Mouse (Mus musculus) forebrain, embryonic 10.5 days (tissue): Measurements from ENCODE around the gene Col4a6. TPM values are rescaled to one million over a fixed set of nuclear protein-coding genes. Genes with fewer than 3 reads are reported as not detected.

ENCODE experiments used
- DNase-seq: peaks from one replicate; pipeline ENCODE4 v3.0.0-alpha.2; 2017; ENCODE audit warnings: low spot score; ENCODE audit errors: extremely low spot score
- H3K27ac ChIP-seq: fragments of 300-500 bp; sonication (generic); 2 replicates; pipeline ENCODE4 v1.5.1; 2016; ENCODE audit warnings: mild to moderate bottlenecking
- H3K27me3 ChIP-seq: fragments of 300-500 bp; sonication (generic); 2 replicates; pipeline ENCODE4 v1.6.1; 2016; ENCODE audit warnings: mild to moderate bottlenecking; ENCODE audit not compliant: poor library complexity, severe bottlenecking
- H3K36me3 ChIP-seq: fragments of 300-500 bp; sonication (generic); replicated peaks from 2 replicates; pipeline ENCODE4 v1.6.1; 2016; ENCODE audit warnings: mild to moderate bottlenecking, moderate library complexity
- H3K4me1 ChIP-seq: fragments of 300-500 bp; sonication (generic); 2 replicates; pipeline ENCODE4 v1.6.1; 2016
- H3K4me3 ChIP-seq: fragments of 300-500 bp; sonication (generic); 2 replicates; pipeline ENCODE4 v1.5.1; 2016; ENCODE audit warnings: mild to moderate bottlenecking, moderate library complexity
- H3K9me3 ChIP-seq: fragments of 300-500 bp; sonication (generic); 2 replicates; pipeline ENCODE4 v1.6.1; 2016; ENCODE audit warnings: mild to moderate bottlenecking, moderate library complexity
- WGBS: fragments of 180-500 bp; shearing (Covaris S2); methylation state at CpG from one replicate; pipeline ENCODE4 v1.1.7; 2016; 5-methylcytosine and 5-hydroxymethylcytosine counted together
- polyA plus RNA-seq: library from polyadenylated mRNA; unstranded; fragments of >200 nt; fragmentation: Nextera tagmentation; extraction: Ambion mirVana; gene quantifications from 2 replicates; pipeline ENCODE4 v1.2.1, GENCODE M21; 2016

Col4a6 gene
- polyA plus RNA-seq, 1 experiment from 2014 or later: 2.4 TPM

- Histone ChIP-seq H3K27me3 (peaks cover 95% of the 10 kb centered on the region), H3K27ac (no peak overlapping the region), H3K36me3 (no peaks in the 10 kb centered on the region), H3K4me3 (no peak overlapping the region), H3K9me3 (no peaks in the 10 kb centered on the region), H3K4me1 (no peaks in the 10 kb centered on the region)
- DNase-seq: peak; percentile 16
- WGBS: 40% methylated on average over 5 of the region's 5 CpGs
These were observed 261.1 kb downstream of the Col4a6 start for GRCm38 (mm10) chrX:141212802-141213201.

- Histone ChIP-seq H3K36me3 (no peaks in the 10 kb centered on the region), H3K4me1 (no peaks in the 10 kb centered on the region), H3K27me3 (peaks cover 100% of the 10 kb centered on the region), H3K27ac (no peak overlapping the region), H3K4me3 (no peak overlapping the region), H3K9me3 (no peaks in the 10 kb centered on the region)
- 84% methylated on average over 3 of the region's 3 CpGs for WGBS
- no peak for DNase-seq
These were observed 274.9 kb downstream of the Col4a6 start for GRCm38 (mm10) chrX:141198993-141199392.

GRCm38 (mm10) chrX:141195036-141195435, 278.8 kb downstream of the Col4a6 start:
- H3K36me3 ChIP-seq: no peaks in the 10 kb centered on the region
- no peak for DNase-seq
- H3K27ac ChIP-seq: no peak overlapping the region
- H3K27me3 ChIP-seq: peaks cover 100% of the 10 kb centered on the region
- no peak overlapping the region for H3K4me3 ChIP-seq
- no peaks in the 10 kb centered on the region for H3K9me3 ChIP-seq
- peaks cover 20% of the 10 kb centered on the region for H3K4me1 ChIP-seq

- no peaks in the 10 kb centered on the region for H3K36me3 ChIP-seq
- 40% methylated on average over 7 of the region's 7 CpGs for WGBS
- no peak overlapping the region for H3K27ac ChIP-seq
- H3K4me1 ChIP-seq: no peaks in the 10 kb centered on the region
- H3K27me3 ChIP-seq: peaks cover 100% of the 10 kb centered on the region
- no peak overlapping the region for H3K4me3 ChIP-seq
- no peak for DNase-seq
- H3K9me3 ChIP-seq: no peaks in the 10 kb centered on the region
These were observed 298.5 kb downstream of the Col4a6 start for GRCm38 (mm10) chrX:141175353-141175752.

- DNase-seq: no peak
- 91% methylated on average over 4 of the region's 4 CpGs for WGBS
- Histone ChIP-seq H3K27me3 (peaks cover 90% of the 10 kb centered on the region), H3K36me3 (no peaks in the 10 kb centered on the region), H3K9me3 (no peaks in the 10 kb centered on the region), H3K4me1 (no peaks in the 10 kb centered on the region), H3K27ac (no peak overlapping the region), H3K4me3 (no peak overlapping the region)
These were observed 308.8 kb downstream of the Col4a6 start for GRCm38 (mm10) chrX:141165067-141165466.

GRCm38 (mm10) chrX:141160371-141160770, 313.5 kb downstream of the Col4a6 start:
- Histone ChIP-seq H3K27ac (no peak overlapping the region), H3K9me3 (no peaks in the 10 kb centered on the region), H3K36me3 (no peaks in the 10 kb centered on the region), H3K4me1 (no peaks in the 10 kb centered on the region), H3K27me3 (peaks cover 90% of the 10 kb centered on the region), H3K4me3 (no peak overlapping the region)
- no peak for DNase-seq
- WGBS: 76% methylated on average over 3 of the region's 3 CpGs

- Histone ChIP-seq H3K36me3 (no peaks in the 10 kb centered on the region), H3K4me3 (no peak overlapping the region), H3K27me3 (peaks cover 96% of the 10 kb centered on the region), H3K27ac (no peak overlapping the region), H3K9me3 (no peaks in the 10 kb centered on the region), H3K4me1 (no peaks in the 10 kb centered on the region)
- no peak for DNase-seq
- WGBS: 44% methylated on average over 4 of the region's 4 CpGs
These were observed 315.7 kb downstream of the Col4a6 start for GRCm38 (mm10) chrX:141158160-141158559.

GRCm38 (mm10) chrX:141157626-141158025, 316.2 kb downstream of the Col4a6 start:
- no peak for DNase-seq
- no peaks in the 10 kb centered on the region for H3K36me3 ChIP-seq
- no peaks in the 10 kb centered on the region for H3K9me3 ChIP-seq
- H3K4me1 ChIP-seq: no peaks in the 10 kb centered on the region
- H3K27me3 ChIP-seq: peaks cover 97% of the 10 kb centered on the region
- no peak overlapping the region for H3K27ac ChIP-seq
- WGBS: 63% methylated on average over 4 of the region's 4 CpGs
- H3K4me3 ChIP-seq: no peak overlapping the region

GRCm38 (mm10) chrX:141156696-141157095, 317.2 kb downstream of the Col4a6 start:
- peaks cover 99% of the 10 kb centered on the region for H3K27me3 ChIP-seq
- 7% methylated on average over 2 of the region's 2 CpGs for WGBS

GRCm38 (mm10) chrX:141151182-141151581, 322.7 kb downstream of the Col4a6 start:
- H3K27me3 ChIP-seq: peaks cover 69% of the 10 kb centered on the region
- DNase-seq: no peak
- no peaks in the 10 kb centered on the region for H3K4me1 ChIP-seq
- H3K27ac ChIP-seq: no peak overlapping the region
- H3K9me3 ChIP-seq: no peaks in the 10 kb centered on the region
- no peaks in the 10 kb centered on the region for H3K36me3 ChIP-seq
- H3K4me3 ChIP-seq: no peak overlapping the region

More at GRCm38 (mm10) chrX:141156696-141157095, 317.2 kb downstream of the Col4a6 start:
- H3K4me1 ChIP-seq: no peaks in the 10 kb centered on the region
- H3K36me3 ChIP-seq: no peaks in the 10 kb centered on the region
- DNase-seq: no peak
- no peak overlapping the region for H3K27ac ChIP-seq
- no peak overlapping the region for H3K4me3 ChIP-seq
- H3K9me3 ChIP-seq: no peaks in the 10 kb centered on the region

GRCm38 (mm10) chrX:141150290-141150689, 323.6 kb downstream of the Col4a6 start:
- Histone ChIP-seq H3K4me3 (no peak overlapping the region), H3K27ac (no peak overlapping the region), H3K27me3 (peaks cover 60% of the 10 kb centered on the region), H3K9me3 (no peaks in the 10 kb centered on the region), H3K36me3 (no peaks in the 10 kb centered on the region), H3K4me1 (no peaks in the 10 kb centered on the region)
- no peak for DNase-seq

GRCm38 (mm10) chrX:141149705-141150104, 324.2 kb downstream of the Col4a6 start:
- no peak overlapping the region for H3K4me3 ChIP-seq
- no peaks in the 10 kb centered on the region for H3K9me3 ChIP-seq
- no peak for DNase-seq
- no peaks in the 10 kb centered on the region for H3K36me3 ChIP-seq
- peaks cover 54% of the 10 kb centered on the region for H3K27me3 ChIP-seq
- H3K27ac ChIP-seq: 0 out of 2 replicates have a peak overlapping the region, but pooled peaks have one; percentile 20
- no peaks in the 10 kb centered on the region for H3K4me1 ChIP-seq
- WGBS: 77% methylated on average over 1 of the region's 1 CpGs
